Mouse (Mus musculus): Measurements from ENCODE around the gene Acsl3.

Gene Acsl3

DNA sequence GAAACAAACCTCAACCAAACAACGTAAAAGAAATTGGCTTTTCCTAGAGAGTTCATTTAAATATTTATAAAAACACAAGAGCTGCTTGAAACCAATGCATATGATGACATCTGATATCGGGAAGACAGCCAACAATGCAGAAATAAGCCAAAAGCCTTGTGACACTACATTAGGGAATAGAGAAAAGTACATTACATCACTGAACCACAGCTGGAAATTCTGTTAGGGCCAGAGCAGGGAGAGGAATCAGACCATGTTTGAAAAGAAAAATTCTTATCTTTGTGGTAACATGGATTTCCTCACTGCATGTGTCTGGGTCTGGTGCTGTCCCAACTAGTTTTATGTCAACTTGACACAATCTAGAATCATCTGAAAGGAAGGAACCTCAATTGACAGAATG lies 15.4 kb upstream of the Acsl3 start:
- Histone ChIP-seq H3K36me3 (ENCODE audit: insufficient read depth, low read length) (no peaks in the 10 kb centered on the region), H3K4me3 (replicated peaks; ENCODE audit: low read length) (no peak overlapping the region), H3K27me3 (ENCODE audit: insufficient read depth, low read length) (peaks cover 3% of the 10 kb centered on the region; the same call in 1 of the 2 replicates), H3K4me1 (replicated peaks; ENCODE audit: low read depth, low read length) (no peaks in the 10 kb centered on the region), H3K9me3 (ENCODE audit: low read length) (no peaks in the 10 kb centered on the region)
- no peak for TF ChIP-seq CTCF (conservative IDR thresholded peaks at IDR 0.05; ENCODE audit: low read length)
- no peak for TF ChIP-seq NANOG (IDR thresholded peaks at IDR 0.05; ENCODE audit: borderline replicate concordance, low read length)
- no peak for TF ChIP-seq POU5F1 (IDR thresholded peaks at IDR 0.05; ENCODE audit: borderline replicate concordance, low read length)

DNA sequence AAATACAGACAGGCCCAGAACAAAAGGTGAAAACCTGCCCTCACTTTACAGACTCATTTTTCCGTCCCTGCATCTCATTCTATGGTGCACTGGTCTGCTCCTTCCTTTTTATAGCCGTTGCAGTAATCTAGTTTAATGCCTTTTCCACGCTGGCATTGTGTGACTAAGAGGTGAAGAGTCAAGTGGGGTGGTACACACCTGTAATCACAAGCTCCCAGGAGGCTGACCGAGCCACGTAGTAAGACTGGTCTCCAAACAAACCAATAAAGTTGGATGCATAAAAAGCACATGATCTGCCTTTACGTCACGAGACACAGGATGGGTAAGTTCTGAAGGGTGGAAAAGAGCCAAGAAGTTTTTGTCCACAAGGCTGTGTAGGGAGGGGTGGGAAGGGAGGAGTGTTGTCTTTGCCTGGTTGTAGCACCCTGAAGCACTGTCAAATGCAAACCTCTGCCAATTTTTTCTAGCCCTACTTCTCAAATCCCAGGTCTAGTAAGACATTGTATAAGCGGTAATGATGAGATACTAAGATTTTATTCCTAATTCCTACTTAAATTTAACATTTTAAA lies 10.2 kb upstream of the Acsl3 start:
- H3K4me1 ChIP-seq (replicated peaks; ENCODE audit: low read depth, low read length), result peaks cover 5% of the 10 kb centered on the region; the same call in 1 of the 2 replicates
- no peaks in the 10 kb centered on the region for H3K9me3 ChIP-seq (ENCODE audit: low read length)
- TF ChIP-seq CTCF (conservative IDR thresholded peaks at IDR 0.05; ENCODE audit: low read length) (no peak), POU5F1 (IDR thresholded peaks at IDR 0.05; ENCODE audit: borderline replicate concordance, low read length) (no peak), NANOG (IDR thresholded peaks at IDR 0.05; ENCODE audit: borderline replicate concordance, low read length) (no peak)
- no peak overlapping the region for H3K4me3 ChIP-seq (replicated peaks; ENCODE audit: low read length)
- no peaks in the 10 kb centered on the region for H3K36me3 ChIP-seq (ENCODE audit: insufficient read depth, low read length)
- H3K27me3 ChIP-seq (ENCODE audit: insufficient read depth, low read length), result peaks cover 3% of the 10 kb centered on the region; the same call in 1 of the 2 replicates

DNA sequence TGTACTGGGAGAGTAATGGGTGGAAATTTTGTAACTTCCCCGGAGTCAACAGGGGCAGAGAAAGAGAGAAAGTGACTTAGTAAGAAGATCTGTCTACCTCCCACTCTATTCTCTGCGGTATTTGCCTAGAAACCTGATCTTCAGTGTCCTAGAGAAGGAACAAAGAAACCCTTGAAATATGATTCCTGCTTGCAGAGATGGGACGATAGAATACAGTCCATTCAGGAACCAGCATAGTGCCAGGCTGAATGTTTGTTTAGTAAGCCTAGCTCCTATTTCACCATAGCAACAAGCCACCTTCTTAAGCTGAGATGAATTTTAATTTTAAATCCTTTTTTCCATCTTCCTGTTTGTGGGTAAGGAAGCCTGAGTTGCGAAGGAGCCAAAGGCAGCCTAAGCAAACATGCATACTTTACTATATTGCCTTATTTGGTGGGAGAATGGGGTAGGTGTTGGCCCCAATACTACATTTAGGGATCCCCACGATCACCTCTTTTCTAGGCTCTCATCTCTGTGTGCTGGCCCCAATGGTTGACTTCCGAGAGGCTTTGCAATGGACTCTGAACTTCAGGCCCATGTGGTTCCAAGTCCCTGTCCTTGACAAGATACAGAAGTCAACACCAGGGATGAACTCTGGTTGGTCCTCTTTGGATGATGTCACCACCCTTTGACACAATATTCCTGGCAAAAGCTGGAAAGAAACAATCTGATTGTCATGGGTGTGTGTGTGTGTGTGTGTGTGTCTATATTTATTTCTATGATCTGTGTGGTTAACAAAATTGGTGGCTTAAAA lies 8.2 kb upstream of the Acsl3 start:
- Histone ChIP-seq H3K36me3 (ENCODE audit: insufficient read depth, low read length) (no peaks in the 10 kb centered on the region), H3K27me3 (ENCODE audit: insufficient read depth, low read length) (no peaks in the 10 kb centered on the region), H3K4me1 (replicated peaks; ENCODE audit: low read depth, low read length) (peaks cover 5% of the 10 kb centered on the region; the same call in 1 of the 2 replicates), H3K4me3 (replicated peaks; ENCODE audit: low read length) (no peak overlapping the region), H3K9me3 (ENCODE audit: low read length) (no peaks in the 10 kb centered on the region)
- TF ChIP-seq CTCF (conservative IDR thresholded peaks at IDR 0.05; ENCODE audit: low read length) (no peak), POU5F1 (IDR thresholded peaks at IDR 0.05; ENCODE audit: borderline replicate concordance, low read length) (no peak), NANOG (IDR thresholded peaks at IDR 0.05; ENCODE audit: borderline replicate concordance, low read length) (no peak)

DNA sequence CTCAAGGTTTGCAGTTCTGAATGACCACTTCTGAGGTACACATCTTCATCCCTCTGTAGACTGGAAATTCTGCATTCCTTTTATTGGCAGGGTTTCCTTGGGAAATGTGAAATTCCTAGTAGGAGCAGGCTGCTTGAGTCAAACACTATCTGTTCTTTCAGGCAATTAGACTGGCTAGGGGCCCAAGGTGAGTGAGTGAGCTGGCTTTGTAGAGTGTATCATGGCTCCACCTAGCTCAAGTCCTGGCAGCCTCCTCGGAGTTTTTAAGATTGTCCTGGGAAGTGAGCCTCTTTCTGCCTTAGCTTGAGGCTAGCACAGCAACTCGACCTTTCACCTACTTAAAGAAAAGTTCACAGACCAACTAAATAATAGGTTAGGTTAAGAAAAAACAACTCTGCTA lies 1.2 kb upstream of the Acsl3 start:
- TF ChIP-seq CTCF (conservative IDR thresholded peaks at IDR 0.05; ENCODE audit: low read length), result no peak
- TF ChIP-seq POU5F1 (IDR thresholded peaks at IDR 0.05; ENCODE audit: borderline replicate concordance, low read length), result no peak
- no peak for TF ChIP-seq NANOG (IDR thresholded peaks at IDR 0.05; ENCODE audit: borderline replicate concordance, low read length)
- H3K9me3 ChIP-seq (ENCODE audit: low read length), result no peaks in the 10 kb centered on the region
- H3K4me3 ChIP-seq (replicated peaks; ENCODE audit: low read length), result no peak overlapping the region
- H3K36me3 ChIP-seq (ENCODE audit: insufficient read depth, low read length), result no peaks in the 10 kb centered on the region
- H3K27me3 ChIP-seq (ENCODE audit: insufficient read depth, low read length), result no peaks in the 10 kb centered on the region
- peaks cover 32% of the 10 kb centered on the region for H3K4me1 ChIP-seq (replicated peaks; ENCODE audit: low read depth, low read length)

DNA sequence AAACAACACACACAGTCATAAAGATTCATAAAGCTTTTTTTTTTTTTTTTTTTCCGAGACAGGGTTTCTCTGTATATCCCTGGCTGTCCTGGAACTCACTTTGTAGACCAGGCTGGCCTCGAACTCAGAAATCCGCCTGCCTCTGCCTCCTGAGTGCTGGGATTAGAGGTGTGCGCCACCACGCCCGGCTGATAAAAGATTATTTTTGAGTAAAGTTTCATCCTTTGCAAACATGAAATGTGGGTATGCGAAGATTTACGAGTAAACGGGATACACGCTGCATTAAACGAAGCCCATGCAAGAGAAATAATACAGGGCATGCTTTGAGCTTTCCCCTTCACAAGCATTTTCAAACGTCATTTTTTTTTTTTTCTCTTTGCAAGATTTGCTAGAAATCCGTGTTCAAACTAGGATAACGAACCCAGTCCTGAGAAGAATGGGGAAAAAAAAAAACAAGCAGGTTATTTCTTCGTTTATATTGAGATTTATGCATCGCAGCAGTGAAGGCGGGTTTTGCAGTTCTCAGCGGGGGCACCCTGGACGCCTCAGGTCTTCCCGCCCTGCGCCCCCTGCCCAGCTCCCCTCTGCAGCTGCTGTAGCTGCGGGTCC lies 500 bp upstream of the Acsl3 start:
- Histone ChIP-seq H3K36me3 (ENCODE audit: insufficient read depth, low read length) (no peaks in the 10 kb centered on the region), H3K27me3 (ENCODE audit: insufficient read depth, low read length) (no peaks in the 10 kb centered on the region), H3K4me1 (replicated peaks; ENCODE audit: low read depth, low read length) (peaks cover 33% of the 10 kb centered on the region), H3K9me3 (ENCODE audit: low read length) (no peaks in the 10 kb centered on the region), H3K4me3 (replicated peaks; ENCODE audit: low read length) (peak overlapping the region; percentile 97)
- TF ChIP-seq NANOG (IDR thresholded peaks at IDR 0.05; ENCODE audit: borderline replicate concordance, low read length) (no peak), POU5F1 (IDR thresholded peaks at IDR 0.05; ENCODE audit: borderline replicate concordance, low read length) (no peak), CTCF (conservative IDR thresholded peaks at IDR 0.05; ENCODE audit: low read length) (no peak)

DNA sequence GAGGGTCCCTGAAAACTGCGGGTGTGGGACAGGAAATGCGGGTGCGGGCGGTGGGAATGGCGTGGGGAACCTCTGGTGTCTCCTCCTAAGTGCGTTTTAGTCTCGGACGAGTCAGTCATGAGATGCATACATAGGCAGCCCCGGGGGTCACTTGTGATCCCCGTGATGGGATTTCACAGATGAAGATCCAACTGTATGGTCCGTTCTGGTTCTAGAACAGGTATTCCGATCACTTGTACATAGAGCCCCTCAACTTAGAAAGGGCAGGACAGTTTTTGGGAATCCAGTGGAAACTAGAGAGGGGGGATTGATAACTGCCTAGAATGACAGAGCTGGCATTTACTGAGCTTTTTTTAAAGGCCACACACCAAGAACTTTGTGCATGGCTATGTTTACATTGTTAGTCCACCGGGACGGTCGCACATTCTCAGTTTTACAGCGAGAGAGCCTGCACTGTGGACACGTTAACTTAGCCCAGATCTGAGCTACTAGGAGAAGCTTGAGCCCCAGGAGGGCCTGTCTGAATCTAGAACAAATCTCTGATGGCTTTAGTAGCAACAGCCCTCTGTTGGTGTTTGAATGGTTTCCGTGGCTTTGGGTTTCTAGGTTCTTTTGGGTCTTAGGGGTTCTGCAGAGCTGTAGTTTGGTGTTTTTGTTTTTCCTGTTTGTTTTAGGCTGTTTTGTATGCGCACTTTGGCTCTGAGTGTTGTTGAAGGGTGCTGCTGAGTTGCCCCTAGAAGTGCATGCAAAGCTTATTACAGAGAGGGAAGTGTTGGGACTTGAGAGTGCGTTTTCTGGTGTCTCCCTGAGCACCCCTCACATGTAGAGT lies 1.0 kb downstream of the Acsl3 start:
- peak overlapping the region; percentile 97 for H3K4me3 ChIP-seq (replicated peaks; ENCODE audit: low read length)
- peaks cover 34% of the 10 kb centered on the region for H3K4me1 ChIP-seq (replicated peaks; ENCODE audit: low read depth, low read length)
- TF ChIP-seq POU5F1 (IDR thresholded peaks at IDR 0.05; ENCODE audit: borderline replicate concordance, low read length), result no peak
- no peak for TF ChIP-seq NANOG (IDR thresholded peaks at IDR 0.05; ENCODE audit: borderline replicate concordance, low read length)
- TF ChIP-seq CTCF (conservative IDR thresholded peaks at IDR 0.05; ENCODE audit: low read length), result no peak
- no peaks in the 10 kb centered on the region for H3K9me3 ChIP-seq (ENCODE audit: low read length)
- no peaks in the 10 kb centered on the region for H3K27me3 ChIP-seq (ENCODE audit: insufficient read depth, low read length)
- peaks cover 5% of the 10 kb centered on the region for H3K36me3 ChIP-seq (ENCODE audit: insufficient read depth, low read length)

DNA sequence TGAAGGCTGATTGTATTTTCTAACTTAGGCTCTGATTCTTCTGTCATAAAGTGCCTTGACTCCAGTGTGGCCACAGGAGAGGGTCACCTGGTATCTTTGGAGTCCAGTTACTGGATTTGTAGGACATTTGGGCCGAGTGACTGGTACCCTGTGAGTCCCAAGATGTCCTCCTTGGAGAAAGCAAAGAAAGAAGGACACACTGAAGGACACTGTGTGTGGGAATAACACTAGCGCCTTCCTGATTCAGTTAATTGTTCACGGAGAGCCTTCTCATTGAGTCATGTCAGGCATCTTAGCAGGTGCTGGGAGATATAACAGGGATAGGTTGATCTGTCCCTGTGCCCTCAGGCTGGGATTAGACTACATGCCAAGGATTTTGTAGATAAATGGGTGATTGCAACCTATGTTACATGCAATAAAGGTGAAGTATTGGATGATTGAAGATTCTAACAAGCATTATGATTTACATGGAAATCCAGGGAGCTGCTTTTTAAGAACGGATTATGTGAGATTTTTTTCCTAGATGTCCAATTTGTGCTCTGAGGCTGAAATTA lies 1.7 kb downstream of the Acsl3 start:
- H3K27me3 ChIP-seq (ENCODE audit: insufficient read depth, low read length), result no peaks in the 10 kb centered on the region
- peaks cover 41% of the 10 kb centered on the region for H3K4me1 ChIP-seq (replicated peaks; ENCODE audit: low read depth, low read length)
- peaks cover 12% of the 10 kb centered on the region for H3K36me3 ChIP-seq (ENCODE audit: insufficient read depth, low read length)
- TF ChIP-seq POU5F1 (IDR thresholded peaks at IDR 0.05; ENCODE audit: borderline replicate concordance, low read length), result no peak
- TF ChIP-seq CTCF (conservative IDR thresholded peaks at IDR 0.05; ENCODE audit: low read length), result no peak
- no peak for TF ChIP-seq NANOG (IDR thresholded peaks at IDR 0.05; ENCODE audit: borderline replicate concordance, low read length)
- H3K4me3 ChIP-seq (replicated peaks; ENCODE audit: low read length), result peak overlapping the region; percentile 97
- H3K9me3 ChIP-seq (ENCODE audit: low read length), result no peaks in the 10 kb centered on the region

All from E14TG2a.4 (cell line).